Mouse (Mus musculus) activated CD4-positive, CD25-positive, alpha-beta regulatory T cell, adult 9 weeks (primary cell): ENCODE measurements around the gene Eif4h. TPM values are rescaled to one million over a fixed set of nuclear protein-coding genes. Genes with fewer than 3 reads are reported as not detected.

ENCODE experiments used
- polyA plus RNA-seq: library from polyadenylated mRNA; unstranded; fragments of 100-300 nt; shearing (Covaris generic); gene quantifications from one replicate; pipeline ENCODE4 v1.2.1, GENCODE M21; 2017

Eif4h gene
- polyA plus RNA-seq = 306 TPM

GRCm38 (mm10) chr5:134639269-134639682 is at the start of gene Eif4h:
Gene Eif4h, minus strand, starts transcription at chr5:134639490.

DNA sequence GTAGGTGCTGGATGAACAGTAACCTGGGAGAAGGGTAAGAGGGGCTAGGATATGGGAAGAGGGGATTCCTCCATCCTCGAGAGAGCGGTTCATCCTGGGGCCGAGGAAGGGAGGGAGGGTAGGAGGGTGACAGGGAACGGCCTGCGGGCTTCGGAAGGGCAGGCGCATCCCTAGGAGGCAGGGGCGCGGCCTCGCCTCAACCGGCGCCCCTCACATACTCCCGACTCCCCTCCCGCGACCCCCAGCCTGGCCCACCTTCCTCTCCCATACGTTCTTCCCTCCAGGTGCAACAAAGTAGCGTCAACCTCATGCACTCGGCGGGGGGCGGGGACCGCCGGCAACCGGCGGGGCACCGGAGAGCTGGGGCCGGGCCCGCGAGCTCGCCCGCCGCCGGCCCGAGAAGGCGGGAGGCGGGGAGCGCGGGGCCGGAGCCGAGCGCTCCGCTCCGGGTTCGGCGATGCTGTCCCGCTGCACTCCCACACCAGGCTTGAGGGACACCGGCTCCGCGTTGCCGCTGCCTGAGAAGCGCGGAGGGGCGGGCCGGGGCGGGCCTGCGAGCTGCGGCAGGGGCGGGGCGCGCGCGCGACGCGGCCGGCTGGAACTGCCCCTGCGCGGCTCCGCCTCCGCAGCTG is 48.9 kb upstream of the Eif4h start, which contains the start of gene Limk1:
Gene Limk1, minus strand, starts transcription at position 513 of the 632 bp plus-strand sequence.

GRCm38 (mm10) chr5:134614802-134615201 is 24.5 kb downstream of the Eif4h start, which contains the start of gene Lat2:
Gene Lat2, minus strand, starts transcription at chr5:134615025.

GRCm38 (mm10) chr5:134581146-134581545 is 58.1 kb downstream of the Eif4h start, which contains the start of gene Rfc2:
Gene Rfc2, plus strand, starts transcription at chr5:134581366.

Other genes starting within 250 kb of the Eif4h start
- gene Gtf2ird1, start 182.8 kb downstream of the Eif4h start, polyA plus RNA-seq = 9.2 TPM
- 2.2 TPM for gene Clip2, start 87.1 kb downstream of the Eif4h start, polyA plus RNA-seq
- gene Syna, start 79.3 kb downstream of the Eif4h start, polyA plus RNA-seq = not detected
- gene Rfc2, start 58.1 kb downstream of the Eif4h start, polyA plus RNA-seq = 184 TPM
- 2.8 TPM for gene Lat2, start 24.5 kb downstream of the Eif4h start, polyA plus RNA-seq
- gene Limk1, start 49.1 kb upstream of the Eif4h start, polyA plus RNA-seq = 10.7 TPM
- gene Eln, start 107.8 kb upstream of the Eif4h start, polyA plus RNA-seq = not detected